Mouse (Mus musculus) limb, embryonic 12.5 days (tissue): ENCODE results near the gene Cep55. TPM values are rescaled to one million over a fixed set of nuclear protein-coding genes. Genes with fewer than 3 reads are reported as not detected.

ENCODE experiments used
- ATAC-seq: fragments of 200-750 bp; cut with Nextera tagmentation; 2 replicates; pipeline ENCODE4 v1.8.0; 2017; ENCODE audit warnings: low read depth, moderate TSS enrichment; ENCODE audit not compliant: insufficient number of reproducible peaks, insufficient read depth, low FRiP score, low TSS enrichment
- H3K27ac ChIP-seq: fragments of 300-500 bp; sonication (generic); 2 replicates; pipeline ENCODE4 v1.5.1; 2016; ENCODE audit warnings: mild to moderate bottlenecking, moderate library complexity
- H3K27me3 ChIP-seq: fragments of 300-500 bp; sonication (generic); 2 replicates; pipeline ENCODE4 v1.6.1; 2016; ENCODE audit warnings: mild to moderate bottlenecking, moderate library complexity
- H3K36me3 ChIP-seq: fragments of 300-500 bp; sonication (generic); 2 replicates; pipeline ENCODE4 v1.6.1; 2016; ENCODE audit warnings: mild to moderate bottlenecking, moderate library complexity
- H3K4me1 ChIP-seq: fragments of 300-500 bp; sonication (generic); replicated peaks from 2 replicates; pipeline ENCODE4 v1.6.1; 2016
- H3K4me2 ChIP-seq: fragments of 300-500 bp; sonication (generic); 2 replicates; pipeline ENCODE4 v1.6.1; 2016; ENCODE audit warnings: mild to moderate bottlenecking, moderate library complexity
- H3K4me3 ChIP-seq: fragments of 300-500 bp; sonication (generic); replicated peaks from 2 replicates; pipeline ENCODE4 v1.5.1; 2016; ENCODE audit warnings: mild to moderate bottlenecking
- H3K9ac ChIP-seq: fragments of 300-500 bp; sonication (generic); replicated peaks from 2 replicates; pipeline ENCODE4 v1.6.1; 2016; ENCODE audit warnings: mild to moderate bottlenecking, moderate library complexity
- H3K9me3 ChIP-seq: fragments of 300-500 bp; sonication (generic); 2 replicates; pipeline ENCODE4 v1.6.1; 2016; ENCODE audit warnings: mild to moderate bottlenecking, moderate library complexity
- WGBS: fragments of 180-500 bp; shearing (Covaris S2); methylation state at CpG from one replicate; pipeline ENCODE4 v1.1.7; 2016; 5-methylcytosine and 5-hydroxymethylcytosine counted together
- polyA plus RNA-seq: library from polyadenylated mRNA; unstranded; fragments of >200 nt; fragmentation: Nextera tagmentation; extraction: Ambion mirVana; gene quantifications from 2 replicates; pipeline ENCODE4 v1.2.1, GENCODE M21; 2016

The Cep55 gene
- polyA plus RNA-seq = 27.5 and 28.7 TPM in 2 replicates

GRCm38 (mm10) chr19:38054720-38055192, at the start of gene Cep55:
Cep55 (plus strand) TSS chr19:38055011.
- Histone ChIP-seq H3K9me3 (no peaks in the 10 kb centered on the region), H3K4me1 (peaks cover 23% of the 10 kb centered on the region), H3K9ac (peak within 1 kb of the TSS; percentile 61), H3K27me3 (no peaks in the 10 kb centered on the region), H3K36me3 (peaks cover 16% of the 10 kb centered on the region), H3K4me2 (peak within 1 kb of the TSS; percentile 78), H3K27ac (peak within 1 kb of the TSS; percentile 50; the same call in 1 of the 2 replicates), H3K4me3 (peak within 1 kb of the TSS; percentile 59)
- peak; percentile 91 for ATAC-seq
- under 1% methylated on average over 36 of the region's 36 CpGs for WGBS

- ATAC-seq = no peak
- no peaks in the 10 kb centered on the region for H3K36me3 ChIP-seq
Observed at GRCm38 (mm10) chr19:38011379-38011778, 43.4 kb upstream of the Cep55 start.

GRCm38 (mm10) chr19:38014443-38014842, 40.4 kb upstream of the Cep55 start:
- no peak overlapping the region for H3K4me2 ChIP-seq
- no peak overlapping the region for H3K27ac ChIP-seq
- 93% methylated on average over 5 of the region's 5 CpGs for WGBS
- no peak overlapping the region for H3K9ac ChIP-seq
- H3K9me3 ChIP-seq = no peaks in the 10 kb centered on the region
- no peak for ATAC-seq
- H3K4me1 ChIP-seq = peaks cover 11% of the 10 kb centered on the region; the same call in 1 of the 2 replicates
- H3K36me3 ChIP-seq = no peaks in the 10 kb centered on the region
- H3K4me3 ChIP-seq = no peak overlapping the region
- no peaks in the 10 kb centered on the region for H3K27me3 ChIP-seq

More at GRCm38 (mm10) chr19:38011379-38011778, 43.4 kb upstream of the Cep55 start:
- WGBS = 78% methylated on average over 1 of the region's 1 CpGs
- Histone ChIP-seq H3K9me3 (no peaks in the 10 kb centered on the region), H3K27me3 (no peaks in the 10 kb centered on the region), H3K4me3 (no peak overlapping the region), H3K9ac (no peak overlapping the region), H3K4me2 (no peak overlapping the region), H3K4me1 (peaks cover 11% of the 10 kb centered on the region; the same call in 1 of the 2 replicates), H3K27ac (no peak overlapping the region)

GRCm38 (mm10) chr19:38015180-38015872, 39.5 kb upstream of the Cep55 start:
- 4% methylated on average over 1 of the region's 1 CpGs for WGBS
- Histone ChIP-seq H3K27ac (peak overlapping the region; percentile 62; the same call in 1 of the 2 replicates), H3K4me2 (no peak overlapping the region), H3K4me1 (peaks cover 11% of the 10 kb centered on the region; the same call in 1 of the 2 replicates), H3K36me3 (no peaks in the 10 kb centered on the region), H3K27me3 (no peaks in the 10 kb centered on the region), H3K9ac (no peak overlapping the region), H3K4me3 (no peak overlapping the region), H3K9me3 (no peaks in the 10 kb centered on the region)
- ATAC-seq = peak; percentile 79

- no peak for ATAC-seq
- Histone ChIP-seq H3K4me1 (peaks cover 11% of the 10 kb centered on the region; the same call in 1 of the 2 replicates), H3K9ac (no peak overlapping the region), H3K9me3 (no peaks in the 10 kb centered on the region), H3K4me3 (no peak overlapping the region), H3K4me2 (no peak overlapping the region), H3K36me3 (no peaks in the 10 kb centered on the region), H3K27me3 (no peaks in the 10 kb centered on the region), H3K27ac (peak overlapping the region; percentile 62; the same call in 1 of the 2 replicates)
- 60% methylated on average over 1 of the region's 1 CpGs for WGBS
Observed at GRCm38 (mm10) chr19:38015873-38016254, 38.9 kb upstream of the Cep55 start.

- 79% methylated on average over 4 of the region's 4 CpGs for WGBS
- peaks cover 3% of the 10 kb centered on the region; the same call in 1 of the 2 replicates for H3K4me1 ChIP-seq
- H3K9me3 ChIP-seq = no peaks in the 10 kb centered on the region
- no peak overlapping the region for H3K9ac ChIP-seq
- H3K36me3 ChIP-seq = no peaks in the 10 kb centered on the region
- H3K27ac ChIP-seq = no peak overlapping the region
- no peaks in the 10 kb centered on the region for H3K27me3 ChIP-seq
- H3K4me2 ChIP-seq = no peak overlapping the region
- ATAC-seq = no peak
- no peak overlapping the region for H3K4me3 ChIP-seq
Observed at GRCm38 (mm10) chr19:38022710-38023109, 32.1 kb upstream of the Cep55 start.

GRCm38 (mm10) chr19:38023603-38024002, 31.2 kb upstream of the Cep55 start:
- no peak overlapping the region for H3K9ac ChIP-seq
- no peak overlapping the region for H3K27ac ChIP-seq
- H3K27me3 ChIP-seq = no peaks in the 10 kb centered on the region
- ATAC-seq = no peak
- H3K36me3 ChIP-seq = no peaks in the 10 kb centered on the region
- no peaks in the 10 kb centered on the region for H3K9me3 ChIP-seq
- H3K4me1 ChIP-seq = peaks cover 3% of the 10 kb centered on the region; the same call in 1 of the 2 replicates
- 82% methylated on average over 4 of the region's 4 CpGs for WGBS
- H3K4me3 ChIP-seq = no peak overlapping the region
- no peak overlapping the region for H3K4me2 ChIP-seq

- no peak overlapping the region for H3K4me3 ChIP-seq
- H3K9ac ChIP-seq = no peak overlapping the region
- no peak overlapping the region for H3K27ac ChIP-seq
- 66% methylated on average over 9 of the region's 9 CpGs for WGBS
- H3K4me2 ChIP-seq = no peak overlapping the region
- no peaks in the 10 kb centered on the region for H3K36me3 ChIP-seq
- H3K27me3 ChIP-seq = no peaks in the 10 kb centered on the region
- no peak for ATAC-seq
- H3K4me1 ChIP-seq = peaks cover 11% of the 10 kb centered on the region; the same call in 1 of the 2 replicates
- H3K9me3 ChIP-seq = no peaks in the 10 kb centered on the region
Observed at GRCm38 (mm10) chr19:38025254-38026041, 29.4 kb upstream of the Cep55 start.

- Histone ChIP-seq H3K9ac (no peak overlapping the region), H3K27ac (no peak overlapping the region), H3K4me2 (no peak overlapping the region), H3K4me3 (no peak overlapping the region), H3K36me3 (no peaks in the 10 kb centered on the region), H3K9me3 (no peaks in the 10 kb centered on the region), H3K27me3 (no peaks in the 10 kb centered on the region), H3K4me1 (peaks cover 11% of the 10 kb centered on the region; the same call in 1 of the 2 replicates)
- WGBS = 76% methylated on average over 8 of the region's 8 CpGs
- no peak for ATAC-seq
Observed at GRCm38 (mm10) chr19:38026211-38026624, 28.6 kb upstream of the Cep55 start.

GRCm38 (mm10) chr19:38027389-38027788, 27.4 kb upstream of the Cep55 start:
- no peak overlapping the region for H3K4me2 ChIP-seq
- no peak overlapping the region for H3K9ac ChIP-seq
- peaks cover 11% of the 10 kb centered on the region; the same call in 1 of the 2 replicates for H3K4me1 ChIP-seq
- no peaks in the 10 kb centered on the region for H3K27me3 ChIP-seq
- H3K36me3 ChIP-seq = no peaks in the 10 kb centered on the region
- H3K9me3 ChIP-seq = no peaks in the 10 kb centered on the region
- no peak for ATAC-seq
- no peak overlapping the region for H3K27ac ChIP-seq
- WGBS = 84% methylated on average over 6 of the region's 6 CpGs
- no peak overlapping the region for H3K4me3 ChIP-seq

GRCm38 (mm10) chr19:38027881-38028521, 26.8 kb upstream of the Cep55 start:
- Histone ChIP-seq H3K9me3 (no peaks in the 10 kb centered on the region), H3K4me3 (no peak overlapping the region), H3K36me3 (no peaks in the 10 kb centered on the region), H3K27me3 (no peaks in the 10 kb centered on the region), H3K4me1 (peaks cover 11% of the 10 kb centered on the region; the same call in 1 of the 2 replicates), H3K27ac (no peak overlapping the region), H3K4me2 (no peak overlapping the region), H3K9ac (no peak overlapping the region)
- WGBS = 72% methylated on average over 10 of the region's 10 CpGs
- ATAC-seq = no peak
